Mouse (Mus musculus): ENCODE results near the gene Slbp.

Gene Slbp

DNA sequence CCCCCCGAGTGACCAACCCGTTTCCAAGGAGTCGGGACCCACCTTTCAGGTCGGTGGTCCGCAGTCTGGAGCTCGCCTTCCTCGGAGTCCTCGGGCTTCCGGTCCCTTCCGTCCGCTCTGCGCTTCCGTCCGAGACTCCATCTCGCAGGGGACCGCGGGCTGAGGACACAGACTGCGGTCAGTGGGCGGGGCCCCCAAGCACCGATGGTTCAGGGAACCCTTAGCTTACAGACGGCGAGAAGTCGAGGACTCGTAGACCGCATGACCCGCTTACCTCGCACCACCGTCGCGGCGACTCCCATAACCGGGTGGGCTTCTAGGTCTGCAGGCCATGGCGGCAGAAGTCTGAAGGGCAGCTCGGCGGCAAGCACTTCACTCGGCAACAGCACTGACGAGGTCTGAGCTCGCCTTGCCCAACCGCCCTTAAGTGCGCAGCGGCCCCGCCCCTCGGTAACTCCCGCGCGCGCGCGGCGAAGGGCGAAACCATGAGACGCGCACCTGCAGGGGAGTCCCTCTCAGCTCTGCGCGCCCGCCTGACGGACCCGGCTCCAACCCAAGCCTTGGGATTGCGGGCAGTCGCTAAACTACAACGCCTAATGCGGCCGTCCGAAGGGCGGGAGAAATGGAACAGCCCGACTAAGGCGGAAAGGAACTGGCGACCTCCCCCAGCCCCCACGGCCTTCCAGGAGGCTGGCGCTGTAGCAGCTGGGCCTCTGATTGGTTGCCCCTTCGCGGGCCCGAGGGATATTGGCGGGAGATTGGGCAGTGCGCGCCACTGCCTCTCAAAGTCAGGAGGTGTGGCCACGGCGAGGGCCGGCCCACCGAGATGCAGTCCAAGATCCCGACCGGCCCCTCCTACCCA lies at the start of gene Slbp:
Gene Slbp, minus strand, starts transcription at position 654 of the 862 bp plus-strand sequence.
- peak; percentile 92 to 95 for DNase-seq (ENCODE audit: low spot score in 2 of 2)

DNA sequence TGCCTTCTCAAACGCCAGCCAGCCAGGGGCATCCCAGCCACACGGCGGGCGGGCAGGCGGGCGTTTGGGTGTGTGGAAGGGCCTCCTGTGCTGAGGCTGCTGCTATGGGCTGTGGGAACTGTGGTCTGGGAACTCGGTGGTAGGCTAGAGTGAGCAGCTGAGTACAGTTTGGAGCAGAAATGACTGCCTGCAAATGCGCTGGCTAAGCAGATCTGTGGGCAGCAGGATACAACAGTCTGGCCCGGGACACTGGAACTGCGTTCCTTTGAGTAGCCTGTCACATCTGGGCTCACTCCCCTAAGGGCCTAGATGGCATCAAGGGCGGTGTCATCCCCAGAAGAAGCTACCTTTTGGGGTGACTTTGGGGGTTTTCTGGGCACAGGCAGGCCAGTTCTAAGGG lies 49.5 kb upstream of the Slbp start:
- DNase-seq (ENCODE audit: low spot score in 2 of 2): no peak

- DNase-seq (ENCODE audit: low spot score in 2 of 2): no peak
These were observed 47.6 kb upstream of the Slbp start for GRCm38 (mm10) chr5:33700010-33700409.

DNA sequence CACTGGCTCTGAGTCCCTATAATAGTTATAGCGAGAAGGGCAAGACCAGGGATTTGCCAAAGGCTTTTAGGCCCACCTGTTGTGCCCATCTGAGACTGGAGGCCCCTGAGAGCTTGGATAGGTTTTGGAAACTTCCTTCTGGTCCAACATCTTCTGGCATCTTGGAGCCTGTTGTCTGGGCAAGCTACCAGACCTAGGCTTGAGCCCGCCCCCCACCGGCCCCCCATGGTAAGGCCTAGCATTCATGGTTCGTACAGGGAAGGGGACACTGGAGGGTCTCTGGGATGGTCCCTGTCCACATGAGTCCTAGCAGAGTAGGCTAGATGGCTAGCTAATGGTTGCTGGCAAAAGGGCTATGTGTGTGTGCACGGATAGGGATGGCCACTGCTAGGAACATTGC lies 46.3 kb upstream of the Slbp start:
- no peak for DNase-seq (ENCODE audit: low spot score in 2 of 2)

DNA sequence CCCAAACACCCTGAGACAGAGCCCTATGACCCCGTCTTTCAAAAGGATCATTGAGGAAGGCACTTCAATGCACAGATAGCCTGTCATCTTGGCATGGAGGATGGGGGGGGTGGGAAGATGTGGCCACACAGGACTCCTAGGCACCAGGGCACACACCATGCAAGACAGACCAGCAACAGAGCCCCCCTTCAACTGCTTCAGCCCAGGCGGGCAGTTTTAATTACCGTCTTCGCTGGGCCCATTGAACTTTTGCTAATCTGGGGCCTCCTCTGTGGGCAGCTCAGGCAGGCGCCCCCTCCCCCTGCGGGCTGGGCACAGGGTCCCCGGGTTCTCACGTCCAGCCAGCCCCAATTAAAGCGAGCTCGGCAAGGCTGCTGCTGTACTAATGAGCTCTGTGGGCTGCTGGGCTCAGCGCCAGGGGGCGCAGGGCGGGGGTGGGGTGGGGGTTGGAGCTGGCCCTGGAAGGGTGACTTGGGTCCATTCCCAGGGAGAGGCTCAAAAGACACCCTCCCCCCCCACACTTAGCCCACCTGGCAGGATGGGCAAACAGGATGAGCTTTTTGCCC lies 45.7 kb upstream of the Slbp start:
- peak; percentile 60 to 79 for DNase-seq (ENCODE audit: low spot score in 2 of 2)

DNA sequence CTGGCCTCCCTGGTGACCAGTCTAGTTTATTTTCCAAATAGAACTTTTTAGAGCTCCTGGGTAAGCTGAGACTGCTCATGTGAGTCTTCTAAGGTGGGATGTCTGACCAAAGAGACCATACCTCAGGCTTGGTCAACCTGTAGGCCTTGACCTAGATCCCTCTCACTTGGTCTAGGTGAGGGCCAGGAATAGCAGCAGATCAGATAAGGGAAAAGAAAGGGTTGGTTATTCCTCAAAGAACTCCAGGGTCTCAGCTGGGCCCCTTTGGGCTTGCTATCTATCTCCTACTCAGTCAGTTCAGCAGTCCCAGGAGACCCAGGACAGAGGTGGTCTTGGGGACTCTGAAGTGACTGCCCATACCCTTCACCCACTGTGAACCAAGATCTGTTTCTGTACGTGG lies 45.2 kb upstream of the Slbp start:
- DNase-seq (ENCODE audit: low spot score in 2 of 2): no peak

DNA sequence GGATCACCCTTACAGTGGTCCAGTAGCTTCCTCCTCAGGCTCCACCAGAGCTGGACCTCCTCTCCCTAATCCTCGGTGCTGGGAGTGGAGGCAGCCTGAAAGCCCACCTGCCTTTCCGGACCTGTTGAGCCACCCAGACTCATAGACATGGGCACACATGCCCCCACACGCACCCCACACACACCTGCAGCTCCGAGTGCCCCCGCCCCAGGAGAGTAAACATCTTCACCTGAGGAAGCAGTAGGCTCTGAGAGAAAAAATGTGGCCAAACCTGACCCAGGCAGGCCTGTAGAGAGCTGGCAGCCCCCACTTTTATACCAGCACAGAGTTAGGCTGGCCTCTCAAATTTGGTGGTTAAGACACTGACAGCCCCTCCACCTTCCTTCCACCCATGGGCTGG lies 44.1 kb upstream of the Slbp start:
- no peak for DNase-seq (ENCODE audit: low spot score in 2 of 2)

- DNase-seq (ENCODE audit: low spot score in 2 of 2): no peak
These were observed 43.3 kb upstream of the Slbp start for GRCm38 (mm10) chr5:33695718-33696121.

DNA sequence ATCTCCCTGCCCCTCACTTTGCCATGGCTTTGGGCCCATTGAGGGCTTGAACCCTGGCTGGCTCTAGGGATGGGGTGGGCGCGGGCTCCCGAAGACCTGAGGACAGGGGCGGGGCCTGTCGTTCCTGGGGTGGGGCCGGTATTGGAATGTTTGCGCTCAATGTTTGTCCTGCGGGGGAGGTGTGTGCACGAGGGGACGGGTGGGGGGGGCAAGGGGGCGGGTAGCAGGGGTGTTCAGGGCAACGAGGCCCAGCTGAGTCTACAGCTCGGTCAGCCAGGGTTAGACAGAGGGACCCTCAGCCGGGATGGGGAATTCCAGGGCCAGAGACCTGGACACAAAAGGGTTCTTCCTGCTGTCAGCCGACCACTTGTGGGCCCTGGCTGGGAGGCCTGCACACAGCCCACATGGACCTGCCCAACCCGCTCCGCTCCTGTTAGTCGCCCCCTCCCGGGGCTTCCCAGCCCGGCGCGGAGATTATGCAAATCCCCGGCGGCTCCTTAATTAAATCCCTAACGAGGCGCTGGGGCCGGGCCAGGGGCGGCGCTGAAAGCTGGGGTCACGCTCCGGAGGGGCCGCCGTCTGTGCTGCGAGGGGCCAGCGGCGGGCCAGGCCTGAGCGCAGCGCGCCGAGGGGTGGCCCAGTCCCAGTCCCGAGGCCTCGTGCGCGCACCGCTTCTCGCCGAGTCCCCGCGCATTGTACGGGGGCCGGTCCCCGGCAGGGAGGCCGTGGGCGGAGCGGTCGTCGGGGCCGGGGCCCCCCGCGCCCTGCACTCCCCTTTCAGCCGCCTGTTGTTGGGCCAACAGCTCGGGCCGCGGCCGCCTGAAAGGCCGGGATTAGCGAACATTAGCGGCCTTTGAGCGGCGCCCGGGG lies 42.7 kb upstream of the Slbp start:
- DNase-seq (ENCODE audit: low spot score in 2 of 2): peak; percentile 43 to 61

DNA sequence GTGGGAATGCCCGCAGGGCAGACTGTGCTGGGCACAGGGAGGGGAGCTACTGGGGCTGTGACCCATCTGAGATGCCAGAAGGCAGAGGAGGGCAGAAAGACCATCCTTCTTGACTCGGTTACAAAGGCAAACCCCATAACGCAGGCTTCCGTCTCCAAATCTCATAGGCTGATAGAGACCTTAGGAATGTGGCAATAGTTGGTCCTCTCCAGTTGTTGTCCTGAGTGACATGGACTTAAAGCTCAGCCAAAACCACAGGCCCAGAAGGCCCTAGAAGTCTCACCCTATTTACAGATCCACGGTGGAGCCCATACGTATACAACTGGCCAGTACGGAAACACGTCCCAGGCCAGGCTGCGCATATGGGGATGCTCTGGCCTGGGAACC lies 42.1 kb upstream of the Slbp start:
- no peak for DNase-seq (ENCODE audit: low spot score in 2 of 2)

DNA sequence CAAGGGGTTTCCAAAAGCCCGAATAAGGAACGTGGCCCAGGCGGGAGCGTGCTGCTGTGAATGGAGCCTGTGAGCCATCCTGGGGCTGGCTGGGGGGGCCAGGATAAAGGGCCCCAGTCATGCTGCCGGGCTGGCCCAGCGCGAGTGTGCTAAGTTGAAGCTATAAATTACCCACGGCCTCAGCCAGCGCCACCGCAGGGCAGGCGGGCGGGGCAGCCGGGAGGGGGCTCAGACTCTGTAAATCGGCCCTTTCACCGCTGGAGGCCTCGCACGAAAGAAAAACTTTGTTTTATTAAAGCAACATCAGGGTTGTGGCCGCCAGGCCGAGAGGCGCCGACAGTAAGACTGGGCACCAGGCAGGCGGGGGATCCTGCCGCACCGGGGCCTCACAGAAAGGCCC lies 40.0 kb upstream of the Slbp start:
- DNase-seq (ENCODE audit: low spot score in 2 of 2): no peak

- no peak for DNase-seq (ENCODE audit: low spot score in 2 of 2)
These were observed 37.7 kb upstream of the Slbp start for GRCm38 (mm10) chr5:33689852-33690645.

GRCm38 (mm10) chr5:33689221-33689844 lies 37.0 kb upstream of the Slbp start:
- DNase-seq (ENCODE audit: low spot score in 2 of 2): peak in 1 of 2 experiments; percentile 49

- no peak for DNase-seq (ENCODE audit: low spot score in 2 of 2)
These were observed 36.2 kb upstream of the Slbp start for GRCm38 (mm10) chr5:33688278-33689220.

DNA sequence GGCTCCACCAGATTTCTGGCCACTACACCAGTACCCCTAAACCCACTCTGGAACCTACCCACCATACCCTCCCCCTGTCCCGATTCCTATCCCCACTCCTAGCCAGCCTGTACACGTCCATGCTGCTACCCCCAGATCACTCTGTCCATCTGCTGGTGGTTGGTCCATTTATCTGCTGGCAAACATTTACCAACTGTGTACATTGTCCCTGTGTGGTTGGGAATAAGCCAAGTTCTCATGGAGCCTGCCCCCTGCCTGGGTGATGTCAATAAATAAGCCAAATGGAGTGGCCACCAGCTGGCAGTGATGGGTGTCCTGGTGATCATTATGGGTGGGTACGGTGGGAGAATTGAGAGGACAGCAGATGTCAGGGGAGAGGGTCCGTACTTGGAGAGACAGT lies 34.8 kb upstream of the Slbp start:
- no peak for DNase-seq (ENCODE audit: low spot score in 2 of 2)

- DNase-seq (ENCODE audit: low spot score in 2 of 2): no peak
These were observed 32.6 kb upstream of the Slbp start for GRCm38 (mm10) chr5:33684932-33685331.

DNA sequence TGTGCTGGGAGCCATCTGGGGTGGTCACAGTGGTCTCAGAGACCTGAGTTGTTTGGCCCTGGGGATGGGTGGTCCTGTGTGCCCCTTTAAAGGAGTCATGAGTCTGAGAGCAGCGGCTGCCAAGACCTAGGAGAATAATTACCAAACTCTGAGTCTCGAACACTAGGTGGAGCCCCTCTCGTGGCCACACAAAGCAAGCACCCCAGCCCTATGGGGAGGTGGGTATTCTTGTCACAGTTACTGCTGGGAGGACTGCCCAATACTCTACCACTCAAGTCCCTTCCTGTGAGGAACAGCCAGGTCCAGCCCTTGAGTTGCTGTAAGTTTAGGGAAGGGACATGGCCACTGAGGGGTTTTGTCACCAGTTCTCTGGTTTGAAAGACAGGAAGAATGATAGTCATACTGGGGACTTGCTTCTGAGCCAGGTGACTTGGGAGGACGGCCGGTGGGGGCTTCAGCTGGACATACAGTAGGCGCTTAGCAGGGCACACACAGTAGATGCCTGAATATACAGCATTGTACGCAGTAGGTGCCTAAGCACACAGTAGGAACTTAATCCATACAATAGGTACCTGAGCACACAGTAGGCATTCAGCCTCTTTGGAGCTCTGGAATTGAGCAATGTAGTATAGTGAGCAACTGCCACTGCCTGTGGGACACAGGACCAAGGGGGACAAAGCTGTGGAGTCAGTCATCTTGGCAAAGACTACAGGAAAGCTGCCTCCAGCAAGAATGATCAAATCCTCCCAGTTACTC lies 31.7 kb upstream of the Slbp start:
- peak in 1 of 2 experiments; percentile 43 for DNase-seq (ENCODE audit: low spot score in 2 of 2)

DNA sequence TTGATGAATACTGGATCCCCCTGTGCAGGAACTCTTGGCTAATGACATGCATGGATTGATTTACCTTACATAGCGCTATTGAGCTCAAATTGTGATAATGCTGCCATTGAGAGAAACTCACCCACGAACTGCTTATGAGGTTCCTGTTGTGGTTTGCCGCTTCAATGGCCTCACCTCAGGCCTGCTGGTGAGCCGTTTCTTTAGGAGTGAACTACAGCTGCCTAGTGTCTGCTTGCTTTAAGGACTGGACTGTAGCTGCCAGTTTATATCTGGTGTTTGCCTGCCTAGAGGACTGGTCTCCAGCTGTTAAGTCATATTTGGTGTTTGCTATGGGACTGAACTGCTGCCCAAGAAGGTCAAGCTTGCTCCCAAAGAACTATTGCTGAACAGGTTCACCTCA lies 30.6 kb upstream of the Slbp start:
- DNase-seq (ENCODE audit: low spot score in 2 of 2): no peak

All from frontal cortex, postnatal 10 days (tissue).